Mouse (Mus musculus): ENCODE measurements at regions not wholly inside any gene's neighbourhood (a gene's known extent, or its start where the extent isn't known, plus 50 kb on each side); places are given as distances from the start of the nearest gene placed in this dataset.
"Not testable (repeated sequence)": the region's sequence is repeated elsewhere in the genome, so short reads cannot be mapped to it uniquely, and the experiment has no call there.

- not testable (repeated sequence) for H3K9me3 ChIP-seq; H3K4me2 ChIP-seq; H3K9ac ChIP-seq; H3K36me3 ChIP-seq; H3K4me1 ChIP-seq; H3K27ac ChIP-seq (replicated peaks); H3K4me3 ChIP-seq; ATAC-seq (ENCODE audit: extremely low read depth, insufficient number of reproducible peaks, low FRiP score, low TSS enrichment); H3K27me3 ChIP-seq (replicated peaks)
- 85% methylated on average over 5 of the region's 5 CpGs for WGBS
These were observed 621.3 kb upstream of the Dsel start for GRCm38 (mm10) chr1:112486046-112486445.

GRCm38 (mm10) chr1:112456047-112456446, 591.3 kb upstream of the Dsel start:
- no peak for ATAC-seq (ENCODE audit: extremely low read depth, insufficient number of reproducible peaks, low FRiP score, low TSS enrichment)
- no peak overlapping the region for H3K4me3 ChIP-seq
- no peaks in the 10 kb centered on the region for H3K9me3 ChIP-seq
- H3K27ac ChIP-seq (replicated peaks), result no peak overlapping the region
- no peaks in the 10 kb centered on the region for H3K4me1 ChIP-seq
- WGBS, result 32% methylated on average over 11 of the region's 11 CpGs
- H3K27me3 ChIP-seq (replicated peaks), result no peaks in the 10 kb centered on the region
- H3K9ac ChIP-seq, result no peak overlapping the region
- H3K36me3 ChIP-seq, result no peaks in the 10 kb centered on the region
- no peak overlapping the region for H3K4me2 ChIP-seq

GRCm38 (mm10) chr1:112452390-112452789, 587.7 kb upstream of the Dsel start:
- no peaks in the 10 kb centered on the region for H3K9me3 ChIP-seq
- H3K4me3 ChIP-seq, result no peak overlapping the region
- no peaks in the 10 kb centered on the region for H3K36me3 ChIP-seq
- H3K9ac ChIP-seq, result no peak overlapping the region
- no peaks in the 10 kb centered on the region for H3K4me1 ChIP-seq
- no peak overlapping the region for H3K27ac ChIP-seq (replicated peaks)
- ATAC-seq (ENCODE audit: extremely low read depth, insufficient number of reproducible peaks, low FRiP score, low TSS enrichment), result no peak
- H3K4me2 ChIP-seq, result no peak overlapping the region
- no peaks in the 10 kb centered on the region for H3K27me3 ChIP-seq (replicated peaks)

GRCm38 (mm10) chr1:112451622-112452021, 586.9 kb upstream of the Dsel start:
- WGBS, result 14% methylated on average over 2 of the region's 2 CpGs
- Histone ChIP-seq H3K27me3 (replicated peaks) (no peaks in the 10 kb centered on the region), H3K9ac (no peak overlapping the region), H3K4me1 (no peaks in the 10 kb centered on the region), H3K36me3 (no peaks in the 10 kb centered on the region), H3K27ac (replicated peaks) (no peak overlapping the region), H3K4me3 (no peak overlapping the region), H3K9me3 (no peaks in the 10 kb centered on the region), H3K4me2 (no peak overlapping the region)
- ATAC-seq (ENCODE audit: extremely low read depth, insufficient number of reproducible peaks, low FRiP score, low TSS enrichment), result no peak

GRCm38 (mm10) chr1:112439109-112439508, 574.4 kb upstream of the Dsel start:
- ATAC-seq (ENCODE audit: extremely low read depth, insufficient number of reproducible peaks, low FRiP score, low TSS enrichment), result no peak
- WGBS, result 35% methylated on average over 2 of the region's 2 CpGs
- no peaks in the 10 kb centered on the region for H3K4me1 ChIP-seq
- H3K4me2 ChIP-seq, result no peak overlapping the region
- H3K4me3 ChIP-seq, result no peak overlapping the region
- H3K36me3 ChIP-seq, result no peaks in the 10 kb centered on the region
- no peaks in the 10 kb centered on the region for H3K9me3 ChIP-seq
- H3K9ac ChIP-seq, result no peak overlapping the region
- no peak overlapping the region for H3K27ac ChIP-seq (replicated peaks)
- no peaks in the 10 kb centered on the region for H3K27me3 ChIP-seq (replicated peaks)

GRCm38 (mm10) chr1:112416350-112417083, 551.8 kb upstream of the Dsel start:
- 4% methylated on average over 37 of the region's 37 CpGs for WGBS
- Histone ChIP-seq H3K4me3 (peak overlapping the region; percentile 46), H3K27me3 (replicated peaks) (peaks cover 21% of the 10 kb centered on the region), H3K36me3 (no peaks in the 10 kb centered on the region), H3K4me1 (no peaks in the 10 kb centered on the region), H3K4me2 (peak overlapping the region; percentile 75), H3K27ac (replicated peaks) (no peak overlapping the region), H3K9me3 (no peaks in the 10 kb centered on the region), H3K9ac (no peak overlapping the region)
- ATAC-seq (ENCODE audit: extremely low read depth, insufficient number of reproducible peaks, low FRiP score, low TSS enrichment), result no peak

GRCm38 (mm10) chr1:112388807-112389206, 524.1 kb upstream of the Dsel start:
- no peak for ATAC-seq (ENCODE audit: extremely low read depth, insufficient number of reproducible peaks, low FRiP score, low TSS enrichment)
- Histone ChIP-seq H3K27me3 (replicated peaks) (no peaks in the 10 kb centered on the region), H3K27ac (replicated peaks) (no peak overlapping the region), H3K4me2 (no peak overlapping the region), H3K9ac (no peak overlapping the region), H3K4me3 (no peak overlapping the region), H3K36me3 (no peaks in the 10 kb centered on the region), H3K4me1 (no peaks in the 10 kb centered on the region), H3K9me3 (no peaks in the 10 kb centered on the region)
- 34% methylated on average over 3 of the region's 3 CpGs for WGBS

GRCm38 (mm10) chr1:112384015-112384414, 519.3 kb upstream of the Dsel start:
- Histone ChIP-seq H3K36me3 (no peaks in the 10 kb centered on the region), H3K27me3 (replicated peaks) (no peaks in the 10 kb centered on the region), H3K27ac (replicated peaks) (no peak overlapping the region), H3K4me1 (no peaks in the 10 kb centered on the region), H3K9me3 (no peaks in the 10 kb centered on the region), H3K4me2 (no peak overlapping the region), H3K9ac (no peak overlapping the region), H3K4me3 (no peak overlapping the region)
- WGBS, result 23% methylated on average over 1 of the region's 1 CpGs
- no peak for ATAC-seq (ENCODE audit: extremely low read depth, insufficient number of reproducible peaks, low FRiP score, low TSS enrichment)

GRCm38 (mm10) chr1:112379651-112380264, 515.0 kb upstream of the Dsel start:
- H3K4me3 ChIP-seq, result no peak overlapping the region
- no peaks in the 10 kb centered on the region for H3K36me3 ChIP-seq
- H3K9me3 ChIP-seq, result no peaks in the 10 kb centered on the region
- 11% methylated on average over 2 of the region's 2 CpGs for WGBS
- no peak for ATAC-seq (ENCODE audit: extremely low read depth, insufficient number of reproducible peaks, low FRiP score, low TSS enrichment)
- no peak overlapping the region for H3K4me2 ChIP-seq
- no peaks in the 10 kb centered on the region for H3K4me1 ChIP-seq
- H3K27me3 ChIP-seq (replicated peaks), result no peaks in the 10 kb centered on the region
- no peak overlapping the region for H3K27ac ChIP-seq (replicated peaks)
- H3K9ac ChIP-seq, result no peak overlapping the region

GRCm38 (mm10) chr1:112378660-112379059, 513.9 kb upstream of the Dsel start:
- Histone ChIP-seq H3K9me3 (no peaks in the 10 kb centered on the region), H3K27me3 (replicated peaks) (no peaks in the 10 kb centered on the region), H3K4me3 (no peak overlapping the region), H3K9ac (no peak overlapping the region), H3K4me1 (no peaks in the 10 kb centered on the region), H3K27ac (replicated peaks) (no peak overlapping the region), H3K4me2 (no peak overlapping the region), H3K36me3 (no peaks in the 10 kb centered on the region)
- 14% methylated on average over 2 of the region's 2 CpGs for WGBS
- ATAC-seq (ENCODE audit: extremely low read depth, insufficient number of reproducible peaks, low FRiP score, low TSS enrichment), result no peak

GRCm38 (mm10) chr1:112355816-112356215, 491.1 kb upstream of the Dsel start:
- H3K9me3 ChIP-seq, result no peaks in the 10 kb centered on the region
- H3K27ac ChIP-seq (replicated peaks), result no peak overlapping the region
- no peak overlapping the region for H3K4me3 ChIP-seq
- H3K4me2 ChIP-seq, result no peak overlapping the region
- H3K36me3 ChIP-seq, result no peaks in the 10 kb centered on the region
- H3K9ac ChIP-seq, result no peak overlapping the region
- no peak for ATAC-seq (ENCODE audit: extremely low read depth, insufficient number of reproducible peaks, low FRiP score, low TSS enrichment)
- no peaks in the 10 kb centered on the region for H3K4me1 ChIP-seq
- WGBS, result 90% methylated on average over 1 of the region's 1 CpGs
- no peaks in the 10 kb centered on the region for H3K27me3 ChIP-seq (replicated peaks)

Data from heart, embryonic 13.5 days (tissue).